Mouse (Mus musculus): ENCODE results near the gene Filip1. TPM values are rescaled to one million over a fixed set of nuclear protein-coding genes. Genes with fewer than 3 reads are reported as not detected.

The Filip1 gene
- total and polyA plus RNA-seq, 2 experiments from 2014 or later = 3.1 to 3.6 TPM

- Histone ChIP-seq H3K27ac (ENCODE audit: low read depth, low read length) (no peak overlapping the region), H3K4me3 (ENCODE audit: low read depth, low read length) (no peak overlapping the region), H3K9me3 (ENCODE audit: low read length) (no peaks in the 10 kb centered on the region), H3K27me3 (ENCODE audit: insufficient read depth, low read length) (no peaks in the 10 kb centered on the region), H3K36me3 (ENCODE audit: insufficient read depth, low read length) (no peaks in the 10 kb centered on the region), H3K4me1 (ENCODE audit: insufficient read depth, low read length) (no peaks in the 10 kb centered on the region), H3K9ac (replicated peaks; ENCODE audit: low read length, poor library complexity, severe bottlenecking) (no peak overlapping the region), H3K4me2 (ENCODE audit: low read depth, low read length, poor library complexity, severe bottlenecking) (no peak overlapping the region)
- WGBS = 69% methylated on average over 10 of the region's 10 CpGs
- no peak for DNase-seq (ENCODE audit: low spot score)
- ATAC-seq (ENCODE audit: low FRiP score) = no peak
- no peak for TF ChIP-seq CTCF (IDR thresholded peaks at IDR 0.05)
These were observed 68.7 kb downstream of the Filip1 start for GRCm38 (mm10) chr9:79943986-79944385.

GRCm38 (mm10) chr9:79938416-79939206 lies 74.0 kb downstream of the Filip1 start:
- Histone ChIP-seq H3K4me2 (ENCODE audit: low read depth, low read length, poor library complexity, severe bottlenecking) (no peak overlapping the region), H3K36me3 (ENCODE audit: insufficient read depth, low read length) (no peaks in the 10 kb centered on the region), H3K9ac (replicated peaks; ENCODE audit: low read length, poor library complexity, severe bottlenecking) (no peak overlapping the region), H3K9me3 (ENCODE audit: low read length) (no peaks in the 10 kb centered on the region), H3K27ac (ENCODE audit: low read depth, low read length) (no peak overlapping the region), H3K4me3 (ENCODE audit: low read depth, low read length) (no peak overlapping the region), H3K4me1 (ENCODE audit: insufficient read depth, low read length) (no peaks in the 10 kb centered on the region), H3K27me3 (ENCODE audit: insufficient read depth, low read length) (no peaks in the 10 kb centered on the region)
- no peak for TF ChIP-seq CTCF (IDR thresholded peaks at IDR 0.05)
- 77% methylated on average over 11 of the region's 11 CpGs for WGBS
- DNase-seq (ENCODE audit: low spot score) (no peak), ATAC-seq (ENCODE audit: low FRiP score) (no peak)

- no peak for DNase-seq (ENCODE audit: low spot score)
- Histone ChIP-seq H3K9ac (replicated peaks; ENCODE audit: low read length, poor library complexity, severe bottlenecking) (no peak overlapping the region), H3K4me1 (ENCODE audit: insufficient read depth, low read length) (no peaks in the 10 kb centered on the region), H3K27ac (ENCODE audit: low read depth, low read length) (no peak overlapping the region), H3K36me3 (ENCODE audit: insufficient read depth, low read length) (no peaks in the 10 kb centered on the region), H3K27me3 (ENCODE audit: insufficient read depth, low read length) (no peaks in the 10 kb centered on the region), H3K9me3 (ENCODE audit: low read length) (no peaks in the 10 kb centered on the region), H3K4me2 (ENCODE audit: low read depth, low read length, poor library complexity, severe bottlenecking) (no peak overlapping the region), H3K4me3 (ENCODE audit: low read depth, low read length) (no peak overlapping the region)
- no peak for ATAC-seq (ENCODE audit: low FRiP score)
- no peak for TF ChIP-seq CTCF (IDR thresholded peaks at IDR 0.05)
- WGBS = 71% methylated on average over 6 of the region's 6 CpGs
These were observed 75.1 kb downstream of the Filip1 start for GRCm38 (mm10) chr9:79937570-79937969.

GRCm38 (mm10) chr9:79932578-79932977 lies 80.1 kb downstream of the Filip1 start:
- 87% methylated on average over 5 of the region's 5 CpGs for WGBS
- no peak for ATAC-seq (ENCODE audit: low FRiP score)
- no peaks in the 10 kb centered on the region for H3K9me3 ChIP-seq (ENCODE audit: low read length)
- H3K36me3 ChIP-seq (ENCODE audit: insufficient read depth, low read length) = no peaks in the 10 kb centered on the region
- H3K9ac ChIP-seq (replicated peaks; ENCODE audit: low read length, poor library complexity, severe bottlenecking) = no peak overlapping the region
- no peak for TF ChIP-seq CTCF (IDR thresholded peaks at IDR 0.05)
- no peak for DNase-seq (ENCODE audit: low spot score)
- H3K4me3 ChIP-seq (ENCODE audit: low read depth, low read length) = no peak overlapping the region
- H3K4me2 ChIP-seq (ENCODE audit: low read depth, low read length, poor library complexity, severe bottlenecking) = no peak overlapping the region
- no peaks in the 10 kb centered on the region for H3K27me3 ChIP-seq (ENCODE audit: insufficient read depth, low read length)
- no peaks in the 10 kb centered on the region for H3K4me1 ChIP-seq (ENCODE audit: insufficient read depth, low read length)
- no peak overlapping the region for H3K27ac ChIP-seq (ENCODE audit: low read depth, low read length)

- Histone ChIP-seq H3K9ac (replicated peaks; ENCODE audit: low read length, poor library complexity, severe bottlenecking) (no peak overlapping the region), H3K36me3 (ENCODE audit: insufficient read depth, low read length) (no peaks in the 10 kb centered on the region), H3K27me3 (ENCODE audit: insufficient read depth, low read length) (no peaks in the 10 kb centered on the region), H3K4me3 (ENCODE audit: low read depth, low read length) (no peak overlapping the region), H3K4me1 (ENCODE audit: insufficient read depth, low read length) (no peaks in the 10 kb centered on the region), H3K4me2 (ENCODE audit: low read depth, low read length, poor library complexity, severe bottlenecking) (no peak overlapping the region), H3K9me3 (ENCODE audit: low read length) (no peaks in the 10 kb centered on the region), H3K27ac (ENCODE audit: low read depth, low read length) (no peak overlapping the region)
- DNase-seq (ENCODE audit: low spot score) (no peak), ATAC-seq (ENCODE audit: low FRiP score) (no peak)
- no peak for TF ChIP-seq CTCF (IDR thresholded peaks at IDR 0.05)
- WGBS = 91% methylated on average over 3 of the region's 3 CpGs
These were observed 84.6 kb downstream of the Filip1 start for GRCm38 (mm10) chr9:79928092-79928491.

- Histone ChIP-seq H3K27ac (ENCODE audit: low read depth, low read length) (no peak overlapping the region), H3K4me3 (ENCODE audit: low read depth, low read length) (no peak overlapping the region), H3K4me1 (ENCODE audit: insufficient read depth, low read length) (no peaks in the 10 kb centered on the region), H3K36me3 (ENCODE audit: insufficient read depth, low read length) (no peaks in the 10 kb centered on the region), H3K4me2 (ENCODE audit: low read depth, low read length, poor library complexity, severe bottlenecking) (no peak overlapping the region), H3K9ac (replicated peaks; ENCODE audit: low read length, poor library complexity, severe bottlenecking) (no peak overlapping the region), H3K9me3 (ENCODE audit: low read length) (no peaks in the 10 kb centered on the region), H3K27me3 (ENCODE audit: insufficient read depth, low read length) (no peaks in the 10 kb centered on the region)
- no peak for ATAC-seq (ENCODE audit: low FRiP score)
- TF ChIP-seq CTCF (IDR thresholded peaks at IDR 0.05) = no peak
- DNase-seq (ENCODE audit: low spot score) = no peak
- 90% methylated on average over 21 of the region's 21 CpGs for WGBS
These were observed 85.3 kb downstream of the Filip1 start for GRCm38 (mm10) chr9:79927156-79927870.

Data from midbrain, postnatal 0 days (tissue).